Mouse (Mus musculus) heart, adult 2 months (tissue): ENCODE measurements around the gene Reps1. TPM values are rescaled to one million over a fixed set of nuclear protein-coding genes. Genes with fewer than 3 reads are reported as not detected.
A peak's percentile ranks its signal among the peaks of the same experiment; 100 is the strongest.

Experiments used
- DNase-seq, 2 experiments: peaks; one replicate each; pipeline ENCODE4 v3.0.0; 2021
- H3K27ac ChIP-seq: fragments of 200-600 bp; 2 replicates; pipeline ENCODE4 v1.8.1; 2022
- H3K27me3 ChIP-seq: fragments of 200-500 bp; 2 replicates; pipeline ENCODE4 v1.6.1; 2012; ENCODE audit warnings: mild to moderate bottlenecking, low read length, inconsistent platforms, mixed read lengths; ENCODE audit not compliant: control insufficient read depth, insufficient read depth
- H3K36me3 ChIP-seq: fragments of 200-500 bp; 2 replicates; pipeline ENCODE4 v1.6.1; 2012; ENCODE audit warnings: low read length, inconsistent platforms; ENCODE audit not compliant: control insufficient read depth, insufficient read depth
- H3K4me1 ChIP-seq: fragments of 200-500 bp; 2 replicates; pipeline ENCODE4 v1.6.1; 2011; ENCODE audit warnings: low read length; ENCODE audit not compliant: control insufficient read depth, insufficient read depth
- H3K4me3 ChIP-seq: fragments of 200-600 bp; 2 replicates; pipeline ENCODE4 v1.8.1; 2022
- H3K79me2 ChIP-seq: fragments of 200-500 bp; replicated peaks from 2 replicates; pipeline ENCODE4 v1.6.1; 2012; ENCODE audit warnings: mild to moderate bottlenecking, inconsistent platforms, low read length, moderate library complexity, mixed read lengths; ENCODE audit not compliant: control insufficient read depth, insufficient read depth
- H3K9ac ChIP-seq: fragments of 200-500 bp; 2 replicates; pipeline ENCODE4 v1.6.1; 2012; ENCODE audit warnings: low read depth, mild to moderate bottlenecking, control low read depth, inconsistent platforms, low read length, mixed read lengths
- CTCF ChIP-seq: fragments of 200-600 bp; IDR thresholded peaks from 2 replicates; pipeline ENCODE4 v1.8.1; 2022; ENCODE audit warnings: antibody characterized with exemption, mild to moderate bottlenecking, moderate library complexity
- EP300 ChIP-seq: fragments of 200-500 bp; IDR thresholded peaks from 2 replicates; pipeline ENCODE4 v1.6.1; 2011; ENCODE audit warnings: low read depth, low read length, control low read depth; ENCODE audit not compliant: insufficient read depth
- POLR2A ChIP-seq: fragments of 200-500 bp; IDR thresholded peaks from 2 replicates; pipeline ENCODE4 v1.6.1; 2011; ENCODE audit warnings: mild to moderate bottlenecking, low read depth, low read length, control low read depth; ENCODE audit not compliant: insufficient read depth
- WGBS: fragments of 180-500 bp; shearing (Covaris S2); methylation state at CpG from one replicate; pipeline ENCODE4 v1.1.7; 2018; 5-methylcytosine and 5-hydroxymethylcytosine counted together
- intact Hi-C: fragments of 180-260 bp; cut with DNase I; formaldehyde crosslinking; loops from one replicate; pipeline ENCODE4 v1.15.1; 2025
- polyA plus RNA-seq: library from polyadenylated mRNA; depleted of rRNA; stranded (reverse); fragments of >200 nt; gene quantifications from 2 replicates; pipeline ENCODE4 v1.2.3, GENCODE M21; 2012; rRNA removed
- total RNA-seq, 2 experiments: library from RNA; stranded (reverse); gene quantifications; 2 replicates each; pipeline ENCODE4 v1.2.3; 2021

The Reps1 gene
- total and polyA plus RNA-seq, 3 experiments = 28.3 to 34.1 (median 31.9) TPM

DNA sequence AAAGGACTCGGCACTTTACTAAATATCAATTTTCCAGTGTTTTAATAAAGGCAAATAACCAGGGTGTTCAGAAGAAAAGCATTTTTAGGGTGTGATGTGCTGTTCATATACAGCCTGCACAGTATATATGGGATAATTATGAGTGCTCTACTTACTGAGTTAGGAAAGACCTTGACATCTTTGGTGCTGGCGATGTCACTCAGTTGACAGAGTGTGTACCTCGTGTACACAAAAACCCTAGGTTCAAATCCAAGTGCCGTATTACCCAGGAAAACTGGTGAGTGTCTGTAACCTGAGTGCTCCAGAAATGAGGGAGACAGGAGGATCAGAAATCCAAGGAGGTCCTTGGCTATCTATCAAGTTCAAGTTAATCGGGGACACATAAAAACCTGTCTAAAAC is 84.0 kb downstream of the Reps1 start:
- Histone ChIP-seq H3K79me2 (no peaks in the 10 kb centered on the region), H3K4me1 (no peaks in the 10 kb centered on the region), H3K4me3 (no peak overlapping the region), H3K36me3 (no peaks in the 10 kb centered on the region), H3K27me3 (no peaks in the 10 kb centered on the region), H3K9ac (no peak overlapping the region), H3K27ac (no peak overlapping the region)
- DNase-seq = no peak
- WGBS = 80% methylated on average over 5 of the region's 5 CpGs
- TF ChIP-seq CTCF = no peak
- no peak for TF ChIP-seq EP300
- TF ChIP-seq POLR2A = no peak
- intact Hi-C loops = no loop called here

DNA sequence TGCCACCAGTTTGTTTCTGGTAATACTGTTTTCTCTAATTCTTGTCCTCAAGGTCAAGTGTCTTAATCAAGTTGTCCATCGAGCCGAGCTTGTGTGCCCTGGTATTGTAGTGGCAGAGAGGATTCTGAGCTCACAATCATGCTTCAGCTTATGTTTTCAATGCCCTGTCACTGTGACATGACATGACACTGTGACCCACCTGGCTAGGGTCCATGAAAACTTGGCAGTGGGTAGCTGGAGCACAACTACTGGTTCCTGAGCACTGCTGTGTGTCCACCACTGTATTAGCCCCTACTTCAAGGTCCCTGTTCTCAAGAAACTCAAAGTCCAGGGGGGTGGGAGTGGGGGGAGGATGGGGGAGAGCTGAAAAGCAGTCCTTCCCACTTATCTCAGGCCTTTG is 85.7 kb downstream of the Reps1 start:
- H3K4me1 ChIP-seq = no peaks in the 10 kb centered on the region
- intact Hi-C loops = no loop called here
- no peak overlapping the region for H3K27ac ChIP-seq
- no peak for TF ChIP-seq POLR2A
- no peak for TF ChIP-seq CTCF
- TF ChIP-seq EP300 = no peak
- no peaks in the 10 kb centered on the region for H3K79me2 ChIP-seq
- no peaks in the 10 kb centered on the region for H3K36me3 ChIP-seq
- no peak overlapping the region for H3K9ac ChIP-seq
- WGBS = 47% methylated on average over 2 of the region's 2 CpGs
- DNase-seq = peak; percentile 53 to 66
- H3K27me3 ChIP-seq = no peaks in the 10 kb centered on the region
- H3K4me3 ChIP-seq = no peak overlapping the region

- intact Hi-C loops = no loop called here
- no peak overlapping the region for H3K4me3 ChIP-seq
- DNase-seq = no peak
These were observed 86.6 kb downstream of the Reps1 start for GRCm38 (mm10) chr10:18142231-18142630.

DNA sequence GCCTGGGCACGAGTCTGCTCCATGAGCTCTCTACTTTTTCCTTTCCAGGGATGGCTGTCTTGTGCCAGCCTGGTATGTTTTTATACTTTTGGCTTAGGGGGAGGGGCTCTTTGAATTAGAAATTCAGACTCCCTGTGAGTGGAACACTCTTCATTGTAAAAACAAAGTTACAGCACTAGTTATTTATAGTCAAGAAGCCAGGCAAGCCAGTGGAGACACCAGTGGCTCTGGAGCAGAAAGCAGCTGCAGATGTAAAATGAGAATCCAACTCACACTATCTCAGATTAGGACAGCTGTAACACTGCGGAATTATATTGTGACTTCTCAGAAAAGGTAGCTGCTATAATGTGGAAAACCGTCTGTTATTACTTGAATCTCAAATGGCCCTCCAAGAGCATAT is 91.6 kb downstream of the Reps1 start:
- DNase-seq = no peak
- Histone ChIP-seq H3K4me3 (no peak overlapping the region), H3K36me3 (peaks cover 2% of the 10 kb centered on the region; the same call in 1 of the 2 replicates), H3K9ac (no peak overlapping the region), H3K27ac (no peak overlapping the region), H3K4me1 (no peaks in the 10 kb centered on the region), H3K27me3 (no peaks in the 10 kb centered on the region), H3K79me2 (no peaks in the 10 kb centered on the region)
- 57% methylated on average over 3 of the region's 3 CpGs for WGBS
- TF ChIP-seq POLR2A (no peak), CTCF (no peak), EP300 (no peak)
- intact Hi-C loops = no loop called here

More at GRCm38 (mm10) chr10:18142231-18142630, 86.6 kb downstream of the Reps1 start:
- TF ChIP-seq CTCF = no peak
- no peak for TF ChIP-seq EP300
- no peak for TF ChIP-seq POLR2A
- H3K4me1 ChIP-seq = no peaks in the 10 kb centered on the region
- no peak overlapping the region for H3K9ac ChIP-seq
- H3K27me3 ChIP-seq = no peaks in the 10 kb centered on the region
- peaks cover 2% of the 10 kb centered on the region; the same call in 1 of the 2 replicates for H3K36me3 ChIP-seq
- WGBS = 82% methylated on average over 6 of the region's 6 CpGs
- no peak overlapping the region for H3K27ac ChIP-seq
- no peaks in the 10 kb centered on the region for H3K79me2 ChIP-seq

DNA sequence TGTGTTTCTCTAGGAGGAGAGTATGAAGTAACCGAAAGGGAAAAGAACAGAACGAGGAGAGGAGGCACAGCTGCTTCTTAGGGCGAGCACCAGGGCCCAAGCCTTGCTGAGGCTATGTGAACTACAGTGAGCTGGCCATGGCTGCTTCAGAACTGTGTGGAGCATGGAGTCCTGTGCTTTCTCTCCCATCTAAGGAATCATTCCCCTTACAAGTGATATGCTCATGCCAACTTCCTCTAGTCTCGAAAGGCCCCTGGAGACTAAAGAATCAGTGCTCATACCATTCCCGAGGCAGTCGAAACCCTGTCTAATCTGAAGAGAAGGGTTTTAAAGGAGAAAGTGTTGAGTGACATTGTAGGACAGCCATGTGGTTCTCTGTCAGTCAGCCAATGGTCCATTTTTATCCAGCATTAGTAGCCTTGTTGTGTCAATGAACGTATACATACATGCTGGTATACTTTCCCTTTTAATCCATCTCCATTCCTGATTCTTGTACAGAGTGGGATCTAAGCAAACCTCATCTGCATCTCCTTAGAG is 106.8 kb downstream of the Reps1 start:
- no peaks in the 10 kb centered on the region for H3K79me2 ChIP-seq
- intact Hi-C loops = no loop called here

More for the DNA sequence above, 106.8 kb downstream of the Reps1 start:
- no peaks in the 10 kb centered on the region for H3K27me3 ChIP-seq
- H3K36me3 ChIP-seq = no peaks in the 10 kb centered on the region
- H3K9ac ChIP-seq = no peak overlapping the region
- H3K27ac ChIP-seq = no peak overlapping the region
- H3K4me3 ChIP-seq = no peak overlapping the region
- peaks cover 2% of the 10 kb centered on the region for H3K4me1 ChIP-seq
- WGBS = 41% methylated on average over 7 of the region's 7 CpGs
- TF ChIP-seq POLR2A = no peak
- no peak for TF ChIP-seq CTCF
- TF ChIP-seq EP300 = no peak
- no peak for DNase-seq

Other genes with a start within 250 kb of the Reps1 start
- 10 to 100 TPM; 30.0 to 31.0 TPM for gene Heca, start 107.8 kb upstream of the Reps1 start, total RNA-seq
- 11.7 and 21.2 TPM in 2 replicates for gene Heca, start 107.8 kb upstream of the Reps1 start, polyA plus RNA-seq
- 10 to 100 TPM; 25.3 to 27.0 TPM for gene Abracl, start 32.6 kb upstream of the Reps1 start, total RNA-seq
- gene Abracl, start 32.6 kb upstream of the Reps1 start, polyA plus RNA-seq = 13.9 and 20.7 TPM in 2 replicates
- gene Ect2l, start 155.0 kb downstream of the Reps1 start, total RNA-seq = not detected
- gene Ect2l, start 155.0 kb downstream of the Reps1 start, polyA plus RNA-seq = 0.20 and 0.29 TPM in 2 replicates
- gene Ccdc28a, start 179.1 kb downstream of the Reps1 start, total RNA-seq = 10 to 100 TPM; 11.7 to 17.0 TPM
- gene Ccdc28a, start 179.1 kb downstream of the Reps1 start, polyA plus RNA-seq = 24.5 and 27.7 TPM in 2 replicates